Comparison of ENCODE assay signal across 12 mouse cellular contexts in the genomic region with DNA sequence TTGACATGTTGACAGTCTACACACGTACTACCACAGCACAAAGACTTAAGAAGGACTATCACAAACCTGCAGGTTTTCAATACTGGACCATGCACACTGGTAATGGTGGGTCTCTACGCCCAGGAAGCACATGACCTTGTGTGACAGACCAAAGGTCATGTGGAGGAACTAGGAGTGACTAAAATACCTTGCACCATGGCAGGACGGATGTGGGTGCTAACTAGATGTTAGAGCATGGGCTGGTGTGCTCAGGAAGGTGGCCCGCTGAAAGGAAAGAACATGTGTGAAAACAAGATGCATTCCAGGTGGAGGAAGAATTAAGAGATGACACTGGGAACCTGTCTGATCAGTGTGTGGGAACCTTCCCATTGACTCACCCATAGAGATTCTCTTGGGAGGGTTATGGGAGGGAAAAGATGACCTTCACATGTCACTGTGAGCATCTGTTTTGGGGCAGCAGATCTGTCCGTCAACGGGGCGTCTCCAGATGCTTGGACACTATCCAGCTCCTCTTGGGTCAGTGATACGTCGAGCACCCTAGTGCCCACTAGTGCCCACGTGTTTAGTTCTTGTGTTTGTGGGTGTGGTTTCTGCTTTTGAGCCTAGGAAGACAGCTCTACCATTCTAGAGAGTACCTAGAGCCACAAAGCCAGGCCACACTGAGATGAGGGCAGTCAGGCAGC. TPM values are rescaled to one million over a fixed set of nuclear protein-coding genes. Genes with fewer than 3 reads are reported as not detected.
DNase-seq lines count a peak whose midpoint lies in the region; ATAC-seq and TF ChIP-seq lines count a peak whose summit lies in the region.
"Had no signal": no experiment of that assay in that cellular context is flagged by ENCODE, and none has a peak within 500 bp of the region (broad histone marks: within the 10 kb centered on the region; RNA-seq: fewer than 3 reads in every experiment).

No protein-coding gene starts in this region.

- peaks cover 41% of the 10 kb centered on the region for H3K4me1 ChIP-seq in forebrain, embryonic 14.5 days (ENCODE audit: control insufficient read depth, insufficient read depth, low read length)
- H3K4me1 ChIP-seq in forebrain, postnatal 0 days (ENCODE audit: insufficient read depth) = peaks cover 36% of the 10 kb centered on the region
- peaks cover 56% of the 10 kb centered on the region for H3K4me1 ChIP-seq in hindbrain, embryonic 15.5 days (replicated peaks)
- H3K4me1 ChIP-seq in hindbrain, embryonic 11.5 days (replicated peaks; ENCODE audit: control insufficient read depth, insufficient read depth, low read length) = 0 out of 2 replicates have a peak, but pooled peaks cover 4% of the 10 kb centered on the region

- DNase-seq in forebrain, embryonic 14.5 days (ENCODE audit: low spot score) = no peak
- no peak for DNase-seq in forebrain, postnatal 0 days
- no peak for DNase-seq in hindbrain, embryonic 11.5 days (ENCODE audit: low spot score)
- peak; percentile 20 to 22 for DNase-seq in spleen, postnatal 36 days (ENCODE audit: low spot score in 2 of 2)
- no peak for DNase-seq in spleen, postnatal 14 days (ENCODE audit: low spot score in 2 of 2)
- DNase-seq in MN1 (ENCODE audit: low spot score) = no peak
- DNase-seq: layer of hippocampus, postnatal 36 days had no signal

- H3K27ac ChIP-seq in forebrain, embryonic 14.5 days (ENCODE audit: low read depth, low read length) = peak overlapping the region; percentile 55; the same call in 1 of the 2 replicates
- no peak overlapping the region for H3K27ac ChIP-seq in forebrain, postnatal 0 days (ENCODE audit: low read depth, low read length)
- H3K27ac ChIP-seq in hindbrain, embryonic 15.5 days (replicated peaks) = peak overlapping the region; percentile 55; the same call in 1 of the 2 replicates
- H3K27ac ChIP-seq in hindbrain, embryonic 11.5 days (ENCODE audit: low read depth, low read length) = no peak overlapping the region
- H3K27ac ChIP-seq: midbrain, embryonic 12.5 days had no signal

- H3K4me3 ChIP-seq in forebrain, embryonic 14.5 days (ENCODE audit: low read depth, low read length) = no peak overlapping the region
- H3K4me3 ChIP-seq in forebrain, postnatal 0 days (ENCODE audit: low read depth, low read length) = no peak overlapping the region
- no peak overlapping the region for H3K4me3 ChIP-seq in hindbrain, embryonic 15.5 days
- no peak overlapping the region for H3K4me3 ChIP-seq in hindbrain, embryonic 11.5 days (ENCODE audit: low read depth, low read length)
- H3K4me3 ChIP-seq: midbrain, embryonic 12.5 days had no signal

- WGBS in forebrain, embryonic 14.5 days = 88% methylated on average over 10 of the region's 10 CpGs
- 87% methylated on average over 10 of the region's 10 CpGs for WGBS in forebrain, postnatal 0 days
- WGBS in hindbrain, embryonic 15.5 days = 83% methylated on average over 10 of the region's 10 CpGs
- 92% methylated on average over 10 of the region's 10 CpGs for WGBS in hindbrain, embryonic 11.5 days

- H3K27me3 ChIP-seq in forebrain, embryonic 14.5 days (replicated peaks; ENCODE audit: control insufficient read depth, insufficient read depth, low read length) = no peaks in the 10 kb centered on the region
- no peaks in the 10 kb centered on the region for H3K27me3 ChIP-seq in forebrain, postnatal 0 days (ENCODE audit: insufficient read depth, low read length)
- H3K27me3 ChIP-seq in hindbrain, embryonic 15.5 days = no peaks in the 10 kb centered on the region
- no peaks in the 10 kb centered on the region for H3K27me3 ChIP-seq in hindbrain, embryonic 11.5 days (ENCODE audit: control insufficient read depth, insufficient read depth, low read length)
- H3K27me3 ChIP-seq: midbrain, embryonic 12.5 days; Patski had no signal

- no peak for ATAC-seq in forebrain, embryonic 14.5 days
- ATAC-seq in forebrain, postnatal 0 days = no peak
- ATAC-seq in hindbrain, embryonic 15.5 days (ENCODE audit: low FRiP score, low read depth) = no peak
- no peak for ATAC-seq in hindbrain, embryonic 11.5 days (ENCODE audit: low FRiP score)
- ATAC-seq in cerebellum, adult (ENCODE audit: insufficient number of reproducible peaks, low FRiP score, low TSS enrichment) = no peak
- ATAC-seq: Patski had no signal

- H3K9me3 ChIP-seq in forebrain, embryonic 14.5 days (replicated peaks; ENCODE audit: control insufficient read depth, low read length) = no peaks in the 10 kb centered on the region
- H3K9me3 ChIP-seq in forebrain, postnatal 0 days (ENCODE audit: low read length) = no peaks in the 10 kb centered on the region
- no peaks in the 10 kb centered on the region for H3K9me3 ChIP-seq in hindbrain, embryonic 15.5 days
- H3K9me3 ChIP-seq in hindbrain, embryonic 11.5 days (ENCODE audit: control insufficient read depth, low read length) = no peaks in the 10 kb centered on the region
- H3K9me3 ChIP-seq: midbrain, embryonic 12.5 days had no signal

- no peak overlapping the region for H3K9ac ChIP-seq in forebrain, embryonic 14.5 days (ENCODE audit: low read length)
- H3K9ac ChIP-seq in forebrain, postnatal 0 days = no peak overlapping the region
- no peak overlapping the region for H3K9ac ChIP-seq in hindbrain, embryonic 15.5 days
- no peak overlapping the region for H3K9ac ChIP-seq in hindbrain, embryonic 11.5 days (ENCODE audit: low read depth, low read length)
- H3K9ac ChIP-seq: midbrain, embryonic 12.5 days had no signal

- TF ChIP-seq CTCF in forebrain, postnatal 0 days (IDR thresholded peaks at IDR 0.05; ENCODE audit: low read depth) = no peak

- no peak overlapping the region for H3K4me2 ChIP-seq in forebrain, embryonic 14.5 days (ENCODE audit: low read length)
- no peak overlapping the region for H3K4me2 ChIP-seq in forebrain, postnatal 0 days (ENCODE audit: low read depth)
- H3K4me2 ChIP-seq in hindbrain, embryonic 15.5 days = no peak overlapping the region
- H3K4me2 ChIP-seq in hindbrain, embryonic 11.5 days (replicated peaks; ENCODE audit: low read depth, low read length) = no peak overlapping the region
- H3K4me2 ChIP-seq: liver, embryonic 11.5 days; midbrain, embryonic 12.5 days had no signal

- H3K36me3 ChIP-seq in forebrain, embryonic 14.5 days (ENCODE audit: control insufficient read depth, insufficient read depth, low read length) = no peaks in the 10 kb centered on the region
- no peaks in the 10 kb centered on the region for H3K36me3 ChIP-seq in forebrain, postnatal 0 days (ENCODE audit: insufficient read depth)
- no peaks in the 10 kb centered on the region for H3K36me3 ChIP-seq in hindbrain, embryonic 15.5 days
- H3K36me3 ChIP-seq in hindbrain, embryonic 11.5 days (ENCODE audit: control insufficient read depth, insufficient read depth, low read length) = no peaks in the 10 kb centered on the region
- H3K36me3 ChIP-seq: midbrain, embryonic 12.5 days had no signal

RNA-seq across cellular contexts. Expression of a gene that starts 4.5 kb away (rescaled TPM):
- polyA plus RNA-seq in forebrain, embryonic 14.5 days (2014; fragmentation: Nextera tagmentation; extraction: Ambion mirVana) = 9.6 and 9.9 TPM in 2 replicates
- 13.2 and 18.1 TPM in 2 replicates for total RNA-seq in forebrain, postnatal 0 days (2014; rRNA removed)
- 6.5 and 7.1 TPM in 2 replicates for polyA plus RNA-seq in forebrain, postnatal 0 days (2015; fragmentation: Nextera tagmentation; extraction: Ambion mirVana)
- 12.4 and 12.9 TPM in 2 replicates for polyA plus RNA-seq in hindbrain, embryonic 15.5 days (2015; fragmentation: Nextera tagmentation; extraction: Ambion mirVana)
- polyA plus RNA-seq in hindbrain, embryonic 11.5 days (2014; fragmentation: Nextera tagmentation; extraction: Ambion mirVana) = 16.2 and 16.7 TPM in 2 replicates

RNA-seq across cellular contexts. Expression of a gene that starts 4.6 kb away (rescaled TPM):
- 27.4 and 29.7 TPM in 2 replicates for polyA plus RNA-seq in forebrain, embryonic 14.5 days (2014; fragmentation: Nextera tagmentation; extraction: Ambion mirVana)
- 22.6 and 37.0 TPM in 2 replicates for total RNA-seq in forebrain, postnatal 0 days (2014; rRNA removed)
- polyA plus RNA-seq in forebrain, postnatal 0 days (2015; fragmentation: Nextera tagmentation; extraction: Ambion mirVana) = 22.4 and 23.3 TPM in 2 replicates
- 23.7 and 26.4 TPM in 2 replicates for polyA plus RNA-seq in hindbrain, embryonic 15.5 days (2015; fragmentation: Nextera tagmentation; extraction: Ambion mirVana)
- 38.8 and 43.5 TPM in 2 replicates for polyA plus RNA-seq in hindbrain, embryonic 11.5 days (2014; fragmentation: Nextera tagmentation; extraction: Ambion mirVana)

Comparison
In these comparisons a context has a peak if more than half of its experiments do, and no peak if none do; other contexts are left out.
1. DNase-seq: peak in spleen, postnatal 36 days (2 of 2); none in forebrain, embryonic 14.5 days (single experiment), forebrain, postnatal 0 days (single experiment), hindbrain, embryonic 11.5 days (single experiment), spleen, postnatal 14 days (0 of 2) and MN1 (single experiment).
2. H3K27ac ChIP-seq: peak in forebrain, embryonic 14.5 days (single experiment) and hindbrain, embryonic 15.5 days (single experiment); none in forebrain, postnatal 0 days (single experiment) and hindbrain, embryonic 11.5 days (single experiment).